Mouse (Mus musculus) heart, embryonic 16.5 days (tissue): ENCODE results near the gene 1700037C18Rik. TPM values are rescaled to one million over a fixed set of nuclear protein-coding genes. Genes with fewer than 3 reads are reported as not detected.
A peak's percentile ranks its signal among the peaks of the same experiment; 100 is the strongest.

Source experiments
- ATAC-seq: fragments of 200-750 bp; cut with Nextera tagmentation; replicated peaks from 2 replicates; pipeline ENCODE4 v1.8.0; 2017; ENCODE audit warnings: moderate number of reproducible peaks; ENCODE audit not compliant: insufficient read depth, low FRiP score; ENCODE audit errors: extremely low read depth
- H3K27ac ChIP-seq: fragments of 300-500 bp; sonication (generic); 2 replicates; pipeline ENCODE4 v1.5.1; 2014; ENCODE audit warnings: mild to moderate bottlenecking, low read length, control low read depth, moderate library complexity
- H3K27me3 ChIP-seq: fragments of 300-500 bp; sonication (generic); 2 replicates; pipeline ENCODE4 v1.6.1; 2014; ENCODE audit warnings: low read length, mixed read lengths; ENCODE audit not compliant: control insufficient read depth, insufficient read depth
- H3K36me3 ChIP-seq: fragments of 300-500 bp; sonication (generic); 2 replicates; pipeline ENCODE4 v1.6.1; 2014; ENCODE audit not compliant: control insufficient read depth, insufficient read depth
- H3K4me1 ChIP-seq: fragments of 300-500 bp; sonication (generic); 2 replicates; pipeline ENCODE4 v1.6.1; 2014; ENCODE audit warnings: low read length, mixed read lengths; ENCODE audit not compliant: control insufficient read depth, insufficient read depth
- H3K4me2 ChIP-seq: fragments of 300-500 bp; sonication (generic); 2 replicates; pipeline ENCODE4 v1.6.1; 2014; ENCODE audit warnings: low read depth, mild to moderate bottlenecking, control low read depth, low read length
- H3K4me3 ChIP-seq: fragments of 300-500 bp; sonication (generic); 2 replicates; pipeline ENCODE4 v1.5.1; 2014; ENCODE audit warnings: mild to moderate bottlenecking, control low read depth, low read length
- H3K9ac ChIP-seq: fragments of 300-500 bp; sonication (generic); 2 replicates; pipeline ENCODE4 v1.6.1; 2014; ENCODE audit warnings: low read length, control low read depth
- H3K9me3 ChIP-seq: fragments of 300-500 bp; sonication (generic); replicated peaks from 2 replicates; pipeline ENCODE4 v1.6.1; 2016; ENCODE audit warnings: low read length; ENCODE audit not compliant: control insufficient read depth
- WGBS: fragments of 180-500 bp; shearing (Covaris S2); extraction: QIAGEN DNeasy Blood & Tissue Kit; methylation state at CpG from one replicate; pipeline ENCODE4 v1.1.7; 2014; 5-methylcytosine and 5-hydroxymethylcytosine counted together
- polyA plus RNA-seq: library from polyadenylated mRNA; unstranded; fragments of >200 nt; fragmentation: Nextera tagmentation; extraction: Ambion mirVana; gene quantifications from 2 replicates; pipeline ENCODE4 v1.2.1, GENCODE M21; 2015

Gene 1700037C18Rik
- polyA plus RNA-seq, 1 experiment from 2014 or later = 9.7 TPM

GRCm38 (mm10) chr16:3885065-3885670 lies 23.3 kb downstream of the 1700037C18Rik start:
- Histone ChIP-seq H3K9ac (peak overlapping the region; percentile 90), H3K27me3 (no peaks in the 10 kb centered on the region), H3K4me1 (peaks cover 12% of the 10 kb centered on the region), H3K4me3 (peak overlapping the region; percentile 76), H3K4me2 (peak overlapping the region; percentile 86), H3K27ac (peak overlapping the region; percentile 75), H3K36me3 (no peaks in the 10 kb centered on the region), H3K9me3 (no peaks in the 10 kb centered on the region)
- WGBS = 5% methylated on average over 10 of the region's 10 CpGs
- ATAC-seq = 0 out of 2 replicates have a peak, but pooled peaks have one; percentile 1

DNA sequence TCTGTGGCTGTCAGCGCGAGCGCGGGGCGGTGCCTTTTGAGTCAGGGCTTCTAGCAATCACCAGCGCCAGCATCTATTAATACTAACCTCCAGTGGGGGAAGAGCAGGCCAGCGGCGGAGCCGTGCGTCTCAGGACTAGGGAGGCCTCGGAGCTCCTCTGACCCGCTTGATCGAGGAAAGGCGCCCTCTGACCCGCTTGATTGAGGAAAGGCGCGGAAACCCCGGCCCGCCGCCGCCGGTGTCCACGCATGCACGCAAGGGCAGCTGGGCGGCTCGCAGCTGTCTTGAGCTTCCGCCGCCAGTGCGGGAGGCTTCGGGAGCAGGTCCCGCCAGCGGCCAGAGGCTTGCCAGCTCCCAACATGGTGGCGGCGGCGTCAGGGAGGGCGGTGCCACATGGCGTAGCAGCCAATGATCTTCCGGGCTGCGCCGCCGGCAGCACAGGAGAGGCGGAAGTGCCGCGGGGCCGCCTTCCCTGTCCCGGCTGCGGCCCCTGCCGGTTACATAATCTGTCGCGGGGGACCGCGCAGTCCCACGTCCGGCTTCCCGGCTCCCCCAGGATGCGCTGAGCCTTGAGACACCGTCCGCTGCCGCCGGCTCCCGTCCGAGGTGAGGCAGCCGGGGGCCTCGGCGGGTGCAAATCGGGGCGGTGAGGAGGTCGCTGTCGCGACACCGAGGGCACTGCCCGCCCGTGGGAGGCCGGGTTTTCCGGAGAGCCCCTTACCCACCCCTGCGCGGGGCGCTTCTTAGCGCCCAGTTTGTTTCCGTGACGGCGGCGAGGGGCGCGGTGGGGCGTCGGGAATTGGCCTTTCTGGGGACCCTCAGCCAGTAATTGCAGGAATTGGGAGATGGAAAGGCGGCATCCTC lies 24.1 kb downstream of the 1700037C18Rik start, which contains the start of the genes Zfp597 and Gm20695:
Gene Zfp597, minus strand, starts transcription at position 361 of the 864 bp plus-strand sequence.
Gene Gm20695, plus strand, starts transcription at position 448 of the 864 bp plus-strand sequence.
- peak within 1 kb of the TSS; percentile 93 for H3K27ac ChIP-seq
- H3K4me1 ChIP-seq = peaks cover 12% of the 10 kb centered on the region
- peaks cover 1% of the 10 kb centered on the region; the same call in 1 of the 2 replicates for H3K36me3 ChIP-seq
- peak; percentile 97 for ATAC-seq
- no peaks in the 10 kb centered on the region for H3K27me3 ChIP-seq
- under 1% methylated on average over 88 of the region's 88 CpGs for WGBS
- H3K9ac ChIP-seq = peak within 1 kb of the TSS; percentile 90
- H3K4me3 ChIP-seq = peak within 1 kb of the TSS; percentile 76
- peak within 1 kb of the TSS; percentile 86 for H3K4me2 ChIP-seq
- H3K9me3 ChIP-seq = no peaks in the 10 kb centered on the region

GRCm38 (mm10) chr16:3876346-3876745 lies 32.1 kb downstream of the 1700037C18Rik start:
- Histone ChIP-seq H3K36me3 (peaks cover 7% of the 10 kb centered on the region; the same call in 1 of the 2 replicates), H3K9me3 (no peaks in the 10 kb centered on the region), H3K9ac (no peak overlapping the region), H3K4me3 (no peak overlapping the region), H3K27me3 (no peaks in the 10 kb centered on the region), H3K27ac (no peak overlapping the region), H3K4me2 (no peak overlapping the region), H3K4me1 (peaks cover 8% of the 10 kb centered on the region)
- no peak for ATAC-seq
- WGBS = 90% methylated on average over 4 of the region's 4 CpGs

- H3K36me3 ChIP-seq = no peaks in the 10 kb centered on the region
- peaks cover 11% of the 10 kb centered on the region for H3K4me1 ChIP-seq
- H3K27me3 ChIP-seq = no peaks in the 10 kb centered on the region
- peak within 1 kb of the TSS; percentile 78 for H3K4me3 ChIP-seq
- peak; percentile 98 for ATAC-seq
- peak within 1 kb of the TSS; percentile 95 for H3K4me2 ChIP-seq
- 4% methylated on average over 47 of the region's 47 CpGs for WGBS
- peak within 1 kb of the TSS; percentile 69 for H3K27ac ChIP-seq
- no peaks in the 10 kb centered on the region for H3K9me3 ChIP-seq
- peak within 1 kb of the TSS; percentile 79 for H3K9ac ChIP-seq
Observed at GRCm38 (mm10) chr16:3872216-3873047, 36.1 kb downstream of the 1700037C18Rik start, which contains the start of gene Naa60. Gene Naa60, plus strand, starts transcription at chr16:3872375.

DNA sequence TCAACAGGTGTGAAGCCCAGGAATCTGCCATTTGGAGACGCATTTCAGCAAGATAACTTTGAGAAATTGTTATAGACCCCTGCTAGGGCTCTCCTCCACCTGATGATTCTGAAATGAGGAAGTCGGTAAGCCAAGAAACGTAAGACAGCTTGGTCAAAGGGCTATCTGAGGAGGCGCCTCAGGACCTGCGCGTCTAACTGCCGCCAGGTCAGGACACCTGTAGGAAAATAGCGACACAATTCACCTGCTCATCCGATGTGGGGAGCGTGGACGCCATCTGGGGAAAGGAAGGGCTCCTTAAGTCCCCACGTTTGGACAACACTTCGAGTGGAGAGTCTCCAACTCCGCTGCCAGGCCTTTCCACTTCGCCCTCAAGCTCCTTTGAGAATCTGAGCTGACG lies 36.7 kb downstream of the 1700037C18Rik start:
- no peak for ATAC-seq
- Histone ChIP-seq H3K4me1 (peaks cover 11% of the 10 kb centered on the region), H3K27ac (peak overlapping the region; percentile 51; the same call in 1 of the 2 replicates), H3K4me3 (peak overlapping the region; percentile 78), H3K4me2 (peak overlapping the region; percentile 95), H3K27me3 (no peaks in the 10 kb centered on the region), H3K9me3 (no peaks in the 10 kb centered on the region), H3K9ac (peak overlapping the region; percentile 79), H3K36me3 (peaks cover under 1% of the 10 kb centered on the region)
- under 1% methylated on average over 16 of the region's 16 CpGs for WGBS

DNA sequence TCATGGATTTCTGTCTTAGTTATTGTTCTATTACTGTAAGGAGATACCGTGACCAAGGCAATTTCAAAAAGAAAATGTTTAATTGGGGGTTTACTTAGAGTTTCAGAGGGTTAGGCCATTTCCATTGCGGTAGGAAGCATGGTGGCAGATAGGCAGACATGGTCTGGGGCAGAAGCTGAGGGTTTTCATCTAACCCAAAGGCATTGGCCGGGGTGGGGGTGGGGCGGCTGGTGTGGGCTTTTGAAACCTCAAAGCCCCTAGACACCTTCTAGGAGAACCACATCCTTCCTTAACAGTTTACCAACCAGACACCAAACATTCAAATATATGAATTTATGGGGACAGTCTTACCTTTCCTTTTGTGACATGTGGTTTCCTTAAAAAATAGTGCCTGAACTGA lies 49.2 kb downstream of the 1700037C18Rik start:
- Histone ChIP-seq H3K9me3 (no peaks in the 10 kb centered on the region), H3K27ac (no peak overlapping the region), H3K27me3 (no peaks in the 10 kb centered on the region), H3K36me3 (peaks cover 13% of the 10 kb centered on the region), H3K4me3 (no peak overlapping the region), H3K9ac (no peak overlapping the region), H3K4me2 (no peak overlapping the region), H3K4me1 (no peaks in the 10 kb centered on the region)
- ATAC-seq = no peak
- WGBS = 82% methylated on average over 4 of the region's 4 CpGs

- no peak overlapping the region for H3K27ac ChIP-seq
- H3K4me1 ChIP-seq = no peaks in the 10 kb centered on the region
- 59% methylated on average over 1 of the region's 1 CpGs for WGBS
- H3K4me2 ChIP-seq = no peak overlapping the region
- no peak overlapping the region for H3K9ac ChIP-seq
- H3K9me3 ChIP-seq = no peaks in the 10 kb centered on the region
- H3K27me3 ChIP-seq = no peaks in the 10 kb centered on the region
- no peak for ATAC-seq
- no peak overlapping the region for H3K4me3 ChIP-seq
- H3K36me3 ChIP-seq = peaks cover 3% of the 10 kb centered on the region
Observed at GRCm38 (mm10) chr16:3855776-3856175, 52.7 kb downstream of the 1700037C18Rik start.

DNA sequence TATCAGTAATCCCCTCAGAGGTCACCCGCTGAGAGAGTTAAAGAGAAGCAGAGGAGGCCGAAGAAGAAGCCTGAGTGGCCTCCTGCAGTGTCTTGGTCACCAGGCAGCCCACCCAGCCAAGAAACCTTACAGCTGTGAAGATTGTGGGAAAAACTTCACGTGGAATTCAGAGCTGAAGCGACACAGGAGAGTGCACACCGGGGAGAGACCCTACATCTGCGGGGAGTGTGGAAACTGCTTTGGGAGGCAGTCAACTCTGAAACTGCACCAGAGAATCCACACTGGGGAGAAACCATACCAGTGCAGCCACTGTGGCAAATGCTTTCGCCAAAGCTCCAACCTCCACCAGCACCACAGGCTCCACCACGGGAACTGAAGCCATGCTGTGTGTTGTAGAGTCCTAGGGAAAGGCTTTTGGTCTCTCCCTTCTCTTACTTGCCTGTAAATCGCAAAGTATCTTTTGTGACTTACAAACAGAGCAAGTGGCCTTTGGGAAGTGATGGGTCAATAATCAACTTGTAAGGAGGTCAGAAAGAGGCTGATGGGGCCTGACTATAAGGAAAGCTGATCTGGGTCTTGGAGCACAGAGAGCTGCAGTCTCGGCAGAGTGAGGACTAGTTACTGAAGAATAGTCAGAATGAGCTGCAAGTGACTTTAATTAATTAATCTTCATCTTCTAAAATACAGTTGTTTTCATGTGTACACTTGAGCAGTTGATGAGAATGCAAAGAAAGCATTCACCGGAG lies 53.9 kb downstream of the 1700037C18Rik start:
- H3K9ac ChIP-seq = no peak overlapping the region
- H3K27ac ChIP-seq = no peak overlapping the region
- no peak for ATAC-seq
- no peaks in the 10 kb centered on the region for H3K36me3 ChIP-seq
- H3K4me3 ChIP-seq = no peak overlapping the region
- no peaks in the 10 kb centered on the region for H3K9me3 ChIP-seq
- no peaks in the 10 kb centered on the region for H3K4me1 ChIP-seq
- no peak overlapping the region for H3K4me2 ChIP-seq
- 65% methylated on average over 11 of the region's 11 CpGs for WGBS
- no peaks in the 10 kb centered on the region for H3K27me3 ChIP-seq
